18 mouse cellular contexts compared by ENCODE assay signal in genomic region chr16:5651002-5651401, GRCm38 (mm10).
DNase-seq lines count a peak whose midpoint lies in the region; ATAC-seq lines count a peak whose summit lies in the region.
"Had no signal": no experiment of that assay in that cellular context is flagged by ENCODE, and none has a peak within 500 bp of the region (broad histone marks: within the 10 kb centered on the region; RNA-seq: fewer than 3 reads in every experiment).

No protein-coding gene starts in this region.

- ATAC-seq in cerebellum, adult (ENCODE audit: insufficient number of reproducible peaks, low FRiP score, low TSS enrichment): no peak
- ATAC-seq: activated CD4-positive, CD25-positive, alpha-beta regulatory T cell, adult 4 months; forebrain, embryonic 14.5 days; forebrain, embryonic 16.5 days had no signal

- DNase-seq in cerebellum, postnatal 10 days: peak; percentile 35 to 48
- DNase-seq in left cerebral cortex, postnatal 4 days: peak; percentile 8
- DNase-seq in left cerebral cortex, postnatal 36 days (ENCODE audit: low spot score in 2 of 2): no peak
- peak; percentile 72 for DNase-seq in Muller cell, postnatal 12 days (ENCODE audit: inconsistent ontology term)
- peak; percentile 35 for DNase-seq in brain, adult 2 months (ENCODE audit: low read depth, low spot score)
- no peak for DNase-seq in ovary, adult 18-20 months (ENCODE audit: low spot score)
- DNase-seq in right cerebral cortex, adult 18-20 months: no peak
- DNase-seq: adrenal gland, adult 8-10 months; adrenal gland, postnatal 14 days; cerebellum, adult 11-12 months; cerebellum, adult 2 months; cerebellum, adult 9-10 months; cerebellum, postnatal 36 days; embryo, embryonic 11 days had no signal

- intact Hi-C loops in left cerebral cortex, postnatal 4 days (cut with DNase I): no loop called here
- intact Hi-C loops in left cerebral cortex, postnatal 36 days (cut with DNase I): no loop called here

Comparison
In these comparisons a context has a peak if more than half of its experiments do, and no peak if none do; other contexts are left out.
1. DNase-seq: peak in cerebellum, postnatal 10 days (2 of 2), left cerebral cortex, postnatal 4 days (single experiment), Muller cell, postnatal 12 days (single experiment) and brain, adult 2 months (single experiment); none in left cerebral cortex, postnatal 36 days (0 of 2), ovary, adult 18-20 months (single experiment) and right cerebral cortex, adult 18-20 months (single experiment).